Mouse (Mus musculus): ENCODE data around the gene Trrap. TPM values are rescaled to one million over a fixed set of nuclear protein-coding genes. Genes with fewer than 3 reads are reported as not detected.

Trrap gene
- polyA plus RNA-seq, 1 experiment from 2014 or later = 109 TPM

- WGBS = 95% methylated on average over 8 of the region's 8 CpGs
- ATAC-seq (ENCODE audit: low FRiP score, low TSS enrichment) = no peak
- Histone ChIP-seq H3K27ac (replicated peaks; ENCODE audit: low read depth, low read length) (no peak overlapping the region), H3K4me3 (replicated peaks; ENCODE audit: low read depth, low read length) (no peak overlapping the region), H3K27me3 (ENCODE audit: control insufficient read depth, insufficient read depth, low read length) (no peaks in the 10 kb centered on the region), H3K4me1 (ENCODE audit: control insufficient read depth, insufficient read depth, low read length) (no peaks in the 10 kb centered on the region), H3K9me3 (ENCODE audit: control insufficient read depth, low read length) (no peaks in the 10 kb centered on the region), H3K9ac (replicated peaks; ENCODE audit: low read length) (no peak overlapping the region), H3K4me2 (ENCODE audit: low read length) (no peak overlapping the region), H3K36me3 (ENCODE audit: control insufficient read depth, insufficient read depth, low read length) (peaks cover 100% of the 10 kb centered on the region)
- DNase-seq = no peak
These were observed 35.5 kb downstream of the Trrap start for GRCm38 (mm10) chr5:144803066-144803465.

GRCm38 (mm10) chr5:144804181-144804580, 36.6 kb downstream of the Trrap start:
- DNase-seq = no peak
- Histone ChIP-seq H3K27me3 (ENCODE audit: control insufficient read depth, insufficient read depth, low read length) (no peaks in the 10 kb centered on the region), H3K27ac (replicated peaks; ENCODE audit: low read depth, low read length) (no peak overlapping the region), H3K4me2 (ENCODE audit: low read length) (no peak overlapping the region), H3K9me3 (ENCODE audit: control insufficient read depth, low read length) (no peaks in the 10 kb centered on the region), H3K4me1 (ENCODE audit: control insufficient read depth, insufficient read depth, low read length) (no peaks in the 10 kb centered on the region), H3K9ac (replicated peaks; ENCODE audit: low read length) (no peak overlapping the region), H3K36me3 (ENCODE audit: control insufficient read depth, insufficient read depth, low read length) (peaks cover 100% of the 10 kb centered on the region), H3K4me3 (replicated peaks; ENCODE audit: low read depth, low read length) (no peak overlapping the region)
- no peak for ATAC-seq (ENCODE audit: low FRiP score, low TSS enrichment)
- 95% methylated on average over 7 of the region's 7 CpGs for WGBS

- H3K27me3 ChIP-seq (ENCODE audit: control insufficient read depth, insufficient read depth, low read length) = no peaks in the 10 kb centered on the region
- no peak overlapping the region for H3K4me3 ChIP-seq (replicated peaks; ENCODE audit: low read depth, low read length)
- H3K27ac ChIP-seq (replicated peaks; ENCODE audit: low read depth, low read length) = no peak overlapping the region
- no peak for ATAC-seq (ENCODE audit: low FRiP score, low TSS enrichment)
- H3K9ac ChIP-seq (replicated peaks; ENCODE audit: low read length) = no peak overlapping the region
- DNase-seq = no peak
- peaks cover 99% of the 10 kb centered on the region for H3K36me3 ChIP-seq (ENCODE audit: control insufficient read depth, insufficient read depth, low read length)
- WGBS = 95% methylated on average over 10 of the region's 10 CpGs
- H3K4me1 ChIP-seq (ENCODE audit: control insufficient read depth, insufficient read depth, low read length) = no peaks in the 10 kb centered on the region
- H3K9me3 ChIP-seq (ENCODE audit: control insufficient read depth, low read length) = no peaks in the 10 kb centered on the region
- H3K4me2 ChIP-seq (ENCODE audit: low read length) = no peak overlapping the region
These were observed 39.4 kb downstream of the Trrap start for GRCm38 (mm10) chr5:144806931-144807330.

GRCm38 (mm10) chr5:144828365-144829102, 61.0 kb downstream of the Trrap start:
- H3K27ac ChIP-seq (replicated peaks; ENCODE audit: low read depth, low read length) = no peak overlapping the region
- H3K27me3 ChIP-seq (ENCODE audit: control insufficient read depth, insufficient read depth, low read length) = no peaks in the 10 kb centered on the region
- 95% methylated on average over 20 of the region's 20 CpGs for WGBS
- peaks cover 99% of the 10 kb centered on the region for H3K36me3 ChIP-seq (ENCODE audit: control insufficient read depth, insufficient read depth, low read length)
- H3K4me1 ChIP-seq (ENCODE audit: control insufficient read depth, insufficient read depth, low read length) = no peaks in the 10 kb centered on the region
- no peak for ATAC-seq (ENCODE audit: low FRiP score, low TSS enrichment)
- DNase-seq = no peak
- H3K9ac ChIP-seq (replicated peaks; ENCODE audit: low read length) = no peak overlapping the region
- H3K4me3 ChIP-seq (replicated peaks; ENCODE audit: low read depth, low read length) = no peak overlapping the region
- no peaks in the 10 kb centered on the region for H3K9me3 ChIP-seq (ENCODE audit: control insufficient read depth, low read length)
- no peak overlapping the region for H3K4me2 ChIP-seq (ENCODE audit: low read length)

GRCm38 (mm10) chr5:144829631-144830030, 62.1 kb downstream of the Trrap start:
- no peak overlapping the region for H3K9ac ChIP-seq (replicated peaks; ENCODE audit: low read length)
- no peaks in the 10 kb centered on the region for H3K4me1 ChIP-seq (ENCODE audit: control insufficient read depth, insufficient read depth, low read length)
- no peak overlapping the region for H3K4me2 ChIP-seq (ENCODE audit: low read length)
- H3K9me3 ChIP-seq (ENCODE audit: control insufficient read depth, low read length) = no peaks in the 10 kb centered on the region
- DNase-seq (no peak), ATAC-seq (ENCODE audit: low FRiP score, low TSS enrichment) (no peak)
- H3K27me3 ChIP-seq (ENCODE audit: control insufficient read depth, insufficient read depth, low read length) = no peaks in the 10 kb centered on the region
- WGBS = 89% methylated on average over 4 of the region's 4 CpGs
- H3K27ac ChIP-seq (replicated peaks; ENCODE audit: low read depth, low read length) = no peak overlapping the region
- peaks cover 99% of the 10 kb centered on the region for H3K36me3 ChIP-seq (ENCODE audit: control insufficient read depth, insufficient read depth, low read length)
- no peak overlapping the region for H3K4me3 ChIP-seq (replicated peaks; ENCODE audit: low read depth, low read length)

GRCm38 (mm10) chr5:144831840-144832469, 64.4 kb downstream of the Trrap start:
- 94% methylated on average over 9 of the region's 9 CpGs for WGBS
- no peaks in the 10 kb centered on the region for H3K27me3 ChIP-seq (ENCODE audit: control insufficient read depth, insufficient read depth, low read length)
- ATAC-seq (ENCODE audit: low FRiP score, low TSS enrichment) = no peak
- DNase-seq = no peak
- no peak overlapping the region for H3K4me3 ChIP-seq (replicated peaks; ENCODE audit: low read depth, low read length)
- no peaks in the 10 kb centered on the region for H3K9me3 ChIP-seq (ENCODE audit: control insufficient read depth, low read length)
- H3K4me2 ChIP-seq (ENCODE audit: low read length) = no peak overlapping the region
- H3K4me1 ChIP-seq (ENCODE audit: control insufficient read depth, insufficient read depth, low read length) = no peaks in the 10 kb centered on the region
- H3K9ac ChIP-seq (replicated peaks; ENCODE audit: low read length) = no peak overlapping the region
- H3K36me3 ChIP-seq (ENCODE audit: control insufficient read depth, insufficient read depth, low read length) = peaks cover 99% of the 10 kb centered on the region
- H3K27ac ChIP-seq (replicated peaks; ENCODE audit: low read depth, low read length) = no peak overlapping the region

- H3K4me3 ChIP-seq (replicated peaks; ENCODE audit: low read depth, low read length) = no peak overlapping the region
- ATAC-seq (ENCODE audit: low FRiP score, low TSS enrichment) (no peak), DNase-seq (peak; percentile 52)
- no peak overlapping the region for H3K9ac ChIP-seq (replicated peaks; ENCODE audit: low read length)
- no peaks in the 10 kb centered on the region for H3K9me3 ChIP-seq (ENCODE audit: control insufficient read depth, low read length)
- 93% methylated on average over 3 of the region's 3 CpGs for WGBS
- H3K4me1 ChIP-seq (ENCODE audit: control insufficient read depth, insufficient read depth, low read length) = no peaks in the 10 kb centered on the region
- no peak overlapping the region for H3K4me2 ChIP-seq (ENCODE audit: low read length)
- H3K36me3 ChIP-seq (ENCODE audit: control insufficient read depth, insufficient read depth, low read length) = peaks cover 100% of the 10 kb centered on the region
- no peak overlapping the region for H3K27ac ChIP-seq (replicated peaks; ENCODE audit: low read depth, low read length)
- H3K27me3 ChIP-seq (ENCODE audit: control insufficient read depth, insufficient read depth, low read length) = no peaks in the 10 kb centered on the region
These were observed 68.6 kb downstream of the Trrap start for GRCm38 (mm10) chr5:144836100-144836499.

GRCm38 (mm10) chr5:144845352-144845751, 77.8 kb downstream of the Trrap start:
- ATAC-seq (ENCODE audit: low FRiP score, low TSS enrichment) = no peak
- Histone ChIP-seq H3K4me2 (ENCODE audit: low read length) (no peak overlapping the region), H3K9ac (replicated peaks; ENCODE audit: low read length) (no peak overlapping the region), H3K27me3 (ENCODE audit: control insufficient read depth, insufficient read depth, low read length) (no peaks in the 10 kb centered on the region), H3K9me3 (ENCODE audit: control insufficient read depth, low read length) (no peaks in the 10 kb centered on the region), H3K4me1 (ENCODE audit: control insufficient read depth, insufficient read depth, low read length) (no peaks in the 10 kb centered on the region), H3K27ac (replicated peaks; ENCODE audit: low read depth, low read length) (no peak overlapping the region), H3K4me3 (replicated peaks; ENCODE audit: low read depth, low read length) (no peak overlapping the region), H3K36me3 (ENCODE audit: control insufficient read depth, insufficient read depth, low read length) (peaks cover 100% of the 10 kb centered on the region)
- no peak for DNase-seq
- 96% methylated on average over 20 of the region's 20 CpGs for WGBS

GRCm38 (mm10) chr5:144848735-144849134, 81.2 kb downstream of the Trrap start:
- Histone ChIP-seq H3K4me1 (ENCODE audit: control insufficient read depth, insufficient read depth, low read length) (no peaks in the 10 kb centered on the region), H3K36me3 (ENCODE audit: control insufficient read depth, insufficient read depth, low read length) (peaks cover 99% of the 10 kb centered on the region), H3K9me3 (ENCODE audit: control insufficient read depth, low read length) (no peaks in the 10 kb centered on the region), H3K4me2 (ENCODE audit: low read length) (no peak overlapping the region), H3K27ac (replicated peaks; ENCODE audit: low read depth, low read length) (no peak overlapping the region), H3K4me3 (replicated peaks; ENCODE audit: low read depth, low read length) (no peak overlapping the region), H3K9ac (replicated peaks; ENCODE audit: low read length) (no peak overlapping the region), H3K27me3 (ENCODE audit: control insufficient read depth, insufficient read depth, low read length) (no peaks in the 10 kb centered on the region)
- 88% methylated on average over 5 of the region's 5 CpGs for WGBS
- no peak for DNase-seq
- ATAC-seq (ENCODE audit: low FRiP score, low TSS enrichment) = no peak

Measured in midbrain, embryonic 14.5 days (tissue).